Mouse (Mus musculus) ES-E14 (cell line): ENCODE measurements at regions not wholly inside any gene's neighbourhood (a gene's known extent, or its start where the extent isn't known, plus 50 kb on each side); places are given as distances from the start of the nearest gene placed in this dataset.
A peak's percentile ranks its signal among the peaks of the same experiment; 100 is the strongest.

Experiments
- DNase-seq: peaks from one replicate; pipeline ENCODE4 v3.0.0-alpha.2; 2013; ENCODE audit warnings: low read depth, low spot score
- H3K27ac ChIP-seq: 2 replicates; pipeline ENCODE4 v1.5.1; 2012; ENCODE audit warnings: low read depth, mild to moderate bottlenecking, low read length, moderate library complexity, mixed read lengths; ENCODE audit not compliant: poor library complexity, insufficient read depth, severe bottlenecking
- H3K36me3 ChIP-seq: 2 replicates; pipeline ENCODE4 v1.6.1; 2012; ENCODE audit warnings: mild to moderate bottlenecking, low read length, moderate library complexity, mixed read lengths; ENCODE audit not compliant: control insufficient read depth, poor library complexity, insufficient read depth, severe bottlenecking
- H3K4me1 ChIP-seq, 2 experiments: fragments of 150-350 bp in 1 of 2; sonication (generic) in 1 of 2; 2 replicates each; pipeline ENCODE4 v1.6.1; 2012; ENCODE audit warnings: low read length in 2 of 2, mild to moderate bottlenecking in 1 of 2, mixed read lengths in 1 of 2; ENCODE audit not compliant: control insufficient read depth in 2 of 2, insufficient read depth in 2 of 2, poor library complexity in 1 of 2
- H3K4me3 ChIP-seq, 2 experiments: fragments of 150-350 bp in 1 of 2; sonication (generic) in 1 of 2; 2 replicates each; pipeline ENCODE4 v1.5.1; 2012; ENCODE audit warnings: low read length in 2 of 2, low read depth in 1 of 2, mild to moderate bottlenecking in 1 of 2, mixed read lengths in 1 of 2; ENCODE audit not compliant: insufficient read depth in 1 of 2, poor library complexity in 1 of 2, severe bottlenecking in 1 of 2
- H3K9ac ChIP-seq: 2 replicates; pipeline ENCODE4 v1.6.1; 2012; ENCODE audit warnings: low read depth, mild to moderate bottlenecking, low read length, mixed read lengths; ENCODE audit not compliant: poor library complexity, insufficient read depth, severe bottlenecking
- H3K9me3 ChIP-seq: fragments of 150-350 bp; sonication (generic); 2 replicates; pipeline ENCODE4 v1.6.1; 2012; ENCODE audit warnings: low read depth, mild to moderate bottlenecking, low read length; ENCODE audit not compliant: control insufficient read depth, insufficient read depth
- CHD2 ChIP-seq: IDR thresholded peaks from 2 replicates; pipeline ENCODE4 v1.6.1; 2014; ENCODE audit warnings: mild to moderate bottlenecking, low read depth, low read length, inconsistent platforms
- HCFC1 ChIP-seq: IDR thresholded peaks from 2 replicates; pipeline ENCODE4 v1.6.1; 2012; ENCODE audit warnings: low read length, inconsistent platforms, borderline replicate concordance; ENCODE audit not compliant: insufficient read depth
- MAFK ChIP-seq: IDR thresholded peaks from 2 replicates; pipeline ENCODE4 v1.6.1; 2014; ENCODE audit warnings: mild to moderate bottlenecking, low read depth, low read length, inconsistent platforms; ENCODE audit not compliant: insufficient read depth
- ZC3H11A ChIP-seq: IDR thresholded peaks from 2 replicates; pipeline ENCODE4 v1.6.1; 2012; ENCODE audit warnings: low read depth, mild to moderate bottlenecking, inconsistent platforms, low read length, borderline replicate concordance
- ZNF384 ChIP-seq: IDR thresholded peaks from 2 replicates; pipeline ENCODE4 v1.6.1; 2012; ENCODE audit warnings: low read depth, low read length, inconsistent platforms
- in situ Hi-C, 2 experiments: fragments of 600-800 bp; cut with MboI; formaldehyde crosslinking; loops; one replicate each; pipeline ENCODE4 v1.15.1; 2025; ENCODE audit warnings: low sequenced_read_pairs in 2 of 2, inconsistent platforms in 1 of 2; ENCODE audit not compliant: unreplicated experiment in 2 of 2

GRCm38 (mm10) chr7:135823884-135824750 is 108.0 kb upstream of the Mki67 start:
- Histone ChIP-seq H3K9ac (no peak overlapping the region), H3K27ac (no peak overlapping the region), H3K9me3 (no peaks in the 10 kb centered on the region), H3K4me1 (no peaks in the 10 kb centered on the region), H3K4me3 (no peak overlapping the region), H3K36me3 (no peaks in the 10 kb centered on the region)
- DNase-seq = no peak
- in situ Hi-C loops = no loop called here
- TF ChIP-seq ZNF384 (no peak), CHD2 (no peak), ZC3H11A (no peak), MAFK (no peak), HCFC1 (no peak)

DNA sequence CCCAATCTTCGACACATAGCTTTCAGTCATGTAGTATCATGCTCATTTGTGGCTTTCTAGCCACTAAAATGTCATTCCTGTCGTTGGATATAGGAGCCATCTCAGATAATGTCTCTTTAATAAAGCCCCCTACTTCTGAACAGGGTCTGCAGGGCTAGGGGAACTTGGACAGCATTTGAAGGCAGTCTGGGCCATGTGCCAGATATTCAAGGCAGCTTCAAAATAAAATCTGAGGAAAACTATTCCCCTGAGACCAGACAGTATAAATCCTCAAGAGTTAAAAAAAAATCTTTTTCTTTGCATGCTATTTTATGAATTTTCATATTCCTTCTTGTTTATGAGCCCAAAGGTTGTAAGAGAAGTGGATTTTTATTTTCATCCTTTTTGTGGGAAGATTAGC is 113.1 kb upstream of the Mki67 start:
- H3K9ac ChIP-seq = no peak overlapping the region
- in situ Hi-C loops = loop anchor here (25.0 kb wide), 1 partner anchor 308 kb away; no protein-coding TSS in a partner anchor
- DNase-seq = no peak
- no peak overlapping the region for H3K4me3 ChIP-seq
- H3K9me3 ChIP-seq = no peaks in the 10 kb centered on the region
- H3K27ac ChIP-seq = no peak overlapping the region
- H3K36me3 ChIP-seq = no peaks in the 10 kb centered on the region
- TF ChIP-seq MAFK (no peak), ZNF384 (no peak), ZC3H11A (no peak)
- no peaks in the 10 kb centered on the region for H3K4me1 ChIP-seq

DNA sequence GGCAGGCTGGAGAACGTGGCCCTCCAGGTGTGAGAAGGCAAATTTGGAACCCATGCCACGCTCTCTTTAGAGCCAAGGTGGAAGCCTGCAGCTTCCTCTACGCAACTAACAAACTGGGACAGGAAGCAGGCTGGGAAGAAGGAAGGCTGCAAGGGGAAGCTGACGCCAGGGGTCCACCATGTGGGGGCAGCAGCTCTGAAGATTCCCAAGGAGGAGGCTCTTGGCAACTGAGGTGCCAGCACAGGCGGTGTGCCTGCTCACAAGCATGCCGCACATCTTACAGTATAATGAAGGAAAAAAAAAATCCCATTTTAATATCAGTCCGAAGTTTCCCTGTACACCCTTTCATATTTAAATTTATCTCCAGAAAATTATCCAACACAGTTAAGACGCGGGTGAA is 117.3 kb upstream of the Mki67 start:
- Histone ChIP-seq H3K4me3 (no peak overlapping the region), H3K4me1 (no peaks in the 10 kb centered on the region), H3K36me3 (no peaks in the 10 kb centered on the region), H3K9me3 (no peaks in the 10 kb centered on the region), H3K9ac (no peak overlapping the region), H3K27ac (no peak overlapping the region)
- in situ Hi-C loops = loop anchor here (25.0 kb wide), 1 partner anchor 304 kb away; no protein-coding TSS in a partner anchor
- TF ChIP-seq ZC3H11A (no peak), CHD2 (no peak), ZNF384 (no peak), MAFK (no peak), HCFC1 (no peak)
- DNase-seq = no peak

DNA sequence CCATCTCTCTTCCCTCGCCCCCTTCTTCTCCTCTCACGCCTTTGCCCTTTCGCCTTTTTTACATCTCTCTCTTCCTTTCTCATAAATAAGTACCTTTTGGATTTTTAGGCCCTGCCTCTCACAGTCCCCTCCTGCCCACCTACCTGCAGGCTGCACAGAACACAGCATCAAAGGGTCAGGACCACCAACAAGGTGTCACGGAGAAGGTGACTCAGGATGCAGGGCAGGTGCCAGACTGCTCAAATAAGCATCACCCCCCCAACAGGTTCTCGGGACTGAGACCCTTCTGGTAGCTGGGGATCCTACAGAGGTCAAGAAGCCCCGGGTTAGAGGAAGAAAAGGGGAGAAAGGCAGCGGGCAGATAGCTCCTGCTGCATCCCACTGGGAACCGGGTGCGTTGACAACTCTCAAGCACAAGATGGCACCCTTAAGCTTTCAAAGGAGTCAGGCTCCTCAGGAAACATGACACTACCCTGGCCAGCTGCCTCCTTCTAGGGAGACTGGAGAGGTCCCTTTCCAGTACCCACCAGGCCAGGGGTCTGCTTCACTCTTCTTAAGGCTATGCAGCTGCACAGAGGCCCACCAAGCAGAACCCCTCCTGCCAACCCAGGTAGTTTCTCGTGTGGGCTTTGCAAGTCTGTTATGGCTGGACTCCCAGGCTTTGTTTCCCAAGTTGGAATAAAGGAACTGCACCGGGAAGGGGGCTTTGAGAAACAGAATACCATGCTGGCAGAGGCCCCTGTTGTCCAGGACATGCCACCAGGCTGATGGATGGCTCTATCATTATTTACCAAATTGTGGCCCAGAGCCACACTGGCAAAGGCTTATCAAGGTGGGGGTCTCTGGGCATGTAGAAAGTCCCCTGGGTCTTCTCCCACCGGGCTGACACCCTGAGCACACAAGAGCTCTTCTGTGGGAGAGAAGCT is 120.9 kb upstream of the Mki67 start:
- DNase-seq = peak; percentile 35
- TF ChIP-seq ZC3H11A = peak; percentile 81; the same call in 1 of the 2 replicates
- no peak for TF ChIP-seq MAFK
- no peak for TF ChIP-seq ZNF384
- no peak for TF ChIP-seq HCFC1
- TF ChIP-seq CHD2 = no peak
- Histone ChIP-seq H3K9me3 (no peaks in the 10 kb centered on the region), H3K36me3 (no peaks in the 10 kb centered on the region), H3K27ac (no peak overlapping the region), H3K9ac (no peak overlapping the region), H3K4me3 (no peak overlapping the region), H3K4me1 (no peaks in the 10 kb centered on the region)
- in situ Hi-C loops = loop anchor here (25.0 kb wide), 1 partner anchor 300 kb away; no protein-coding TSS in a partner anchor
